Mouse (Mus musculus) Patski (cell line): ENCODE data around the gene Prkaa2. TPM values are rescaled to one million over a fixed set of nuclear protein-coding genes. Genes with fewer than 3 reads are reported as not detected.

Source experiments
- ATAC-seq: fragments of 100-300 bp; one replicate; pipeline ENCODE4 v1.8.0; 2021
- CTCF ChIA-PET: fragments of 350-600 bp; sonication (Branson Sonifier 250); formaldehyde crosslinking; loops from one replicate; lab custom pipeline; 2022; ENCODE audit warnings: inconsistent platforms; lab: Charles Lee
- POLR2A ChIA-PET: fragments of 350-600 bp; sonication (Branson Sonifier 250); formaldehyde crosslinking; loops from one replicate; lab custom pipeline; 2022; ENCODE audit warnings: antibody characterized with exemption, inconsistent platforms; lab: Charles Lee
- DNase-seq: peaks from one replicate; pipeline ENCODE4 v3.0.0-alpha.2; 2011; ENCODE audit warnings: low read depth, low spot score
- H3K27me3 ChIP-seq: fragments of 371-371 bp; one replicate; pipeline ENCODE4 v1.5.1; 2021
- CTCF ChIP-seq: fragments of 100-300 bp; IDR thresholded peaks from one replicate; pipeline ENCODE4 v1.5.1; 2021
- in situ Hi-C: fragments of 300-500 bp; cut with MboI; formaldehyde crosslinking; loops from 3 replicates; pipeline ENCODE4 v1.11.1; 2018; ENCODE audit warnings: low pct_unique_long_range_greater_than_20kb, mixed read lengths
- polyA plus RNA-seq: library from polyadenylated mRNA; unstranded; gene quantifications from one replicate; pipeline ENCODE4 v1.2.3, GENCODE M21; 2021

Gene Prkaa2
- polyA plus RNA-seq, 1 experiment from 2014 or later = 12.6 TPM

GRCm38 (mm10) chr4:105151911-105152690 is 42.4 kb upstream of the Prkaa2 start:
- POLR2A ChIA-PET = no interaction called here
- CTCF ChIA-PET = interaction anchor here (0.7 to 2.7 kb wide), 5 partner anchors 11 to 1279 kb away, joined by 3 to 16 read pairs (median 3); no protein-coding TSS in a partner anchor
- in situ Hi-C loops = loop anchor here (5.0 to 10.0 kb wide), 4 partner anchors 163 to 1075 kb away; no protein-coding TSS in a partner anchor

GRCm38 (mm10) chr4:105149492-105149891 is 39.8 kb upstream of the Prkaa2 start:
- no peaks in the 10 kb centered on the region for H3K27me3 ChIP-seq
- ChIA-PET CTCF (interaction anchor here (0.8 to 0.9 kb wide), 2 partner anchors 238 to 1075 kb away, joined by 3 read pairs; no protein-coding TSS in a partner anchor), POLR2A (no interaction called here)
- DNase-seq = no peak
- ATAC-seq = no peak
- in situ Hi-C loops = loop anchor here (5.0 kb wide), 1 partner anchor 1228 kb away; no protein-coding TSS in a partner anchor
- no peak for TF ChIP-seq CTCF

More at GRCm38 (mm10) chr4:105151911-105152690, 42.4 kb upstream of the Prkaa2 start:
- DNase-seq (no peak), ATAC-seq (no peak)
- no peaks in the 10 kb centered on the region for H3K27me3 ChIP-seq
- peak; percentile 75 for TF ChIP-seq CTCF

- no peak for DNase-seq
- CTCF ChIA-PET = interaction anchor here (0.9 to 1.1 kb wide), 2 partner anchors 11 to 26 kb away, joined by 3 read pairs; no protein-coding TSS in a partner anchor
- TF ChIP-seq CTCF = no peak
- POLR2A ChIA-PET = no interaction called here
- in situ Hi-C loops = no loop called here
- no peaks in the 10 kb centered on the region for H3K27me3 ChIP-seq
- ATAC-seq = no peak
Measured at GRCm38 (mm10) chr4:105133350-105134050, 23.8 kb upstream of the Prkaa2 start.

GRCm38 (mm10) chr4:105131756-105132314 is 22.1 kb upstream of the Prkaa2 start:
- no peak for TF ChIP-seq CTCF
- CTCF ChIA-PET = no interaction called here
- ATAC-seq = no peak
- in situ Hi-C loops = no loop called here
- H3K27me3 ChIP-seq = no peaks in the 10 kb centered on the region
- POLR2A ChIA-PET = no interaction called here
- no peak for DNase-seq

- TF ChIP-seq CTCF = no peak
- in situ Hi-C loops = no loop called here
- H3K27me3 ChIP-seq = no peaks in the 10 kb centered on the region
- no peak for ATAC-seq
- POLR2A ChIA-PET = no interaction called here
- CTCF ChIA-PET = no interaction called here
- no peak for DNase-seq
Measured at GRCm38 (mm10) chr4:105129212-105129611, 19.5 kb upstream of the Prkaa2 start.

GRCm38 (mm10) chr4:105122429-105122828 is 12.7 kb upstream of the Prkaa2 start:
- TF ChIP-seq CTCF = peak; percentile 79
- in situ Hi-C loops = loop anchor here (5.0 kb wide), 1 partner anchor 85 kb away; no protein-coding TSS in a partner anchor
- no peaks in the 10 kb centered on the region for H3K27me3 ChIP-seq
- ATAC-seq (no peak), DNase-seq (no peak)
- ChIA-PET POLR2A (no interaction called here), CTCF (interaction anchor here (0.6 to 4.4 kb wide), 12 partner anchors 11 to 210 kb away, joined by 3 to 38 read pairs (median 4); no protein-coding TSS in a partner anchor)

GRCm38 (mm10) chr4:105121081-105121480 is 11.4 kb upstream of the Prkaa2 start:
- ATAC-seq = no peak

GRCm38 (mm10) chr4:105113468-105113867 is 3.8 kb upstream of the Prkaa2 start:
- in situ Hi-C loops = loop anchor here (5.0 kb wide), 1 partner anchor 201 kb away; the partner anchor contains the start of gene Fyb2
- POLR2A ChIA-PET = no interaction called here
- CTCF ChIA-PET = no interaction called here
- no peak for TF ChIP-seq CTCF
- ATAC-seq (no peak), DNase-seq (no peak)
- H3K27me3 ChIP-seq = no peaks in the 10 kb centered on the region

More at GRCm38 (mm10) chr4:105121081-105121480, 11.4 kb upstream of the Prkaa2 start:
- no peaks in the 10 kb centered on the region for H3K27me3 ChIP-seq
- no peak for DNase-seq
- in situ Hi-C loops = loop anchor here (5.0 kb wide), 1 partner anchor 84 kb away; no protein-coding TSS in a partner anchor
- ChIA-PET CTCF (interaction anchor here (1.0 to 4.4 kb wide), 5 partner anchors 9 to 89 kb away, joined by 3 to 38 read pairs (median 12); no protein-coding TSS in a partner anchor), POLR2A (no interaction called here)
- TF ChIP-seq CTCF = no peak

- POLR2A ChIA-PET = no interaction called here
- TF ChIP-seq CTCF = no peak
- CTCF ChIA-PET = no interaction called here
Measured at GRCm38 (mm10) chr4:105113042-105113441, 3.4 kb upstream of the Prkaa2 start.

GRCm38 (mm10) chr4:105111770-105112169 is 2.1 kb upstream of the Prkaa2 start:
- ATAC-seq = no peak
- CTCF ChIA-PET = interaction anchor here (0.9 to 2.1 kb wide), 3 partner anchors 10 to 41 kb away, joined by 3 to 13 read pairs (median 9); no protein-coding TSS in a partner anchor
- POLR2A ChIA-PET = no interaction called here
- DNase-seq = no peak
- no peak for TF ChIP-seq CTCF
- no peaks in the 10 kb centered on the region for H3K27me3 ChIP-seq
- in situ Hi-C loops = loop anchor here (5.0 kb wide), 1 partner anchor 199 kb away; the partner anchor contains the start of gene Fyb2

More at GRCm38 (mm10) chr4:105113042-105113441, 3.4 kb upstream of the Prkaa2 start:
- in situ Hi-C loops = loop anchor here (5.0 kb wide), 1 partner anchor 201 kb away; the partner anchor contains the start of gene Fyb2
- ATAC-seq = no peak
- H3K27me3 ChIP-seq = no peaks in the 10 kb centered on the region
- no peak for DNase-seq
